Mouse (Mus musculus) megakaryocyte, embryonic 14.5 days (primary cell): ENCODE measurements at regions not wholly inside any gene's neighbourhood (a gene's known extent, or its start where the extent isn't known, plus 50 kb on each side); places are given as distances from the start of the nearest gene placed in this dataset.

Experiments
- FLI1 ChIP-seq: IDR thresholded peaks from 2 replicates; pipeline ENCODE4 v1.6.1; 2012; ENCODE audit warnings: low read length, inconsistent platforms, mixed read lengths
- GATA1 ChIP-seq: IDR thresholded peaks from 3 replicates; pipeline ENCODE4 v1.6.1; 2012; ENCODE audit warnings: mixed read lengths, low read length, inconsistent platforms, borderline replicate concordance

DNA sequence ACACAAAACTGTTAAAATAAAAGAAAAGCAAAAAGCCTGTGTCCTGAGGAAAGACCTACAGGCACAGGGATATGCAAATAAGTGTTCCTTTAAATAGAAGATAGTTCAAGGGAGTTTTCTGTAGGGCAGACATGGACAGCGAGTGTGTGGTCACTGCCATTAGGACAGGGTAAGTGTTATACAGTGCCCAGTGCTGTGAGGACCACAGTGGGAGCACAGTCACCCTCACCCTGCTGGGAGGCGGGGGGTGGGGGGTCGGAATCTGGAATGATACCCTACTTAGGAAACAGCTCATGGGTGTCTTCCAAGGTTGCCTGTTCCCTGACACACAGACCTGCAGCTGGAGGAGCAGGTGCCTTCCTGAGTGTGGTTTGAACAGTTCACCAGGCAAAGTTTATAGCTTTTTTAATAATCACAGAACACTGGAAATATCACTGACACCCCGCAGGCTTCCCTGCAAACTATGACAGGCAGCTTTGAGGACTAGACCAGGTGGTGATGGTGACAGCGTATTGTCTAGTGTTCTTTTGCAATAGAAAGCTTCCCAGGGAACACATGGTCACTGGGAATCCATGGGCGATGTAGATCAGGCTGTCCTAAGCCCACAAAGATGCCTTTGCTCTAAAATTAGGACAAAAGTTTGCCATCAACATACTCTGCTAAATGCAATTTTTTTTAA, 134.5 kb upstream of the Gm5148 start:
- no peak for TF ChIP-seq GATA1
- TF ChIP-seq FLI1: no peak
